Mouse (Mus musculus) heart, postnatal 25 days (tissue): Measurements from ENCODE around the gene Ppp1r1b. TPM values are rescaled to one million over a fixed set of nuclear protein-coding genes. Genes with fewer than 3 reads are reported as not detected.

Experiments used
- DNase-seq: peaks from one replicate; pipeline ENCODE4 v3.0.0; 2022; ENCODE audit warnings: low spot score
- intact Hi-C: fragments of 180-260 bp; cut with DNase I; formaldehyde crosslinking; loops from one replicate; pipeline ENCODE4 v1.15.1; 2025
- total RNA-seq, 2 experiments: library from RNA; stranded (reverse); gene quantifications; 2 replicates each; pipeline ENCODE4 v1.2.3; 2021

Gene Ppp1r1b
- total RNA-seq: 1 to 10 TPM; 5.3 to 5.8 TPM

DNA sequence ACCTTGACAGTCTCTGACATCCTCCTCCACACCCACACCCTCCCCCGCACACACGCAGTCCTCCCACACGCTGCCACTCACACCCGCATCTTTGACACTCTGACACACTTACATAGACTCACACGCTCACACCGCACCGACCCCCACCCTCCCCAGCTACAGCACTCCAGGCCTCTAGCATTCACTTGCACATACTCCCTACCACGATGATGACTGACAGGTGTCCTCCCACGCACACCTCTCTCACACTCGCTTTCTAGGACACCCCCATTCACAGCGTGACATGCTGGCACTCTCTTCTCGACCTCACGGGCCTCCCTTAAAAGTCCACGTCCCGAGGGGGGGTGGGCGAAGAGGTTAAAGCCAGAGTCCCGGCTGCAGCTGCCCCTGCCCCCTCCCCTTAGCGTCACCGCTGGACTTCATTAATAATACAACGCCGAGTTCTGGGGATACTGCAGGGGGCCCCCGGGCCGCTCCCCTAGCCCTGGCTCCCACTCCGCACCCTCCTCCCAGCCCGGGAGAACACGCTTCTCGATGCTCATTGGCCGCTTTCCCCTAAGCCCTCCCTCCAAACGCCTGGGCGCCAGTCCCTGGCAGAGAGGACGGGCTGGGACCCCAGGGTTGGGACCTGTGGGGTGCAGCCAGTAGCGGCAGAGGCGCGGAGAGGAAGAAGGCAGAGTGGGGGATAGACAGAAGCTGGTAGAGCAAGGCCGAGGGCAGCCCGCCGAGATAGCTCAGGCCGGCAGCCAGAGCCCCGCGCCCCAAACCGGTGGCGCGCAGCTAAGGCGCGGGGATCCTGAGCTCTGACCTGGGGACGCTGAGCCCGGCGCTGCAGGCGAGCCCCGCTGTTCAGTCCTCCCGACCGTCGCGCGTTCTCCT is at the start of gene Ppp1r1b:
Gene Ppp1r1b (plus strand): TSS at position 322 of the 879 bp plus-strand sequence.
- DNase-seq: no peak
- intact Hi-C loops: no loop called here

DNA sequence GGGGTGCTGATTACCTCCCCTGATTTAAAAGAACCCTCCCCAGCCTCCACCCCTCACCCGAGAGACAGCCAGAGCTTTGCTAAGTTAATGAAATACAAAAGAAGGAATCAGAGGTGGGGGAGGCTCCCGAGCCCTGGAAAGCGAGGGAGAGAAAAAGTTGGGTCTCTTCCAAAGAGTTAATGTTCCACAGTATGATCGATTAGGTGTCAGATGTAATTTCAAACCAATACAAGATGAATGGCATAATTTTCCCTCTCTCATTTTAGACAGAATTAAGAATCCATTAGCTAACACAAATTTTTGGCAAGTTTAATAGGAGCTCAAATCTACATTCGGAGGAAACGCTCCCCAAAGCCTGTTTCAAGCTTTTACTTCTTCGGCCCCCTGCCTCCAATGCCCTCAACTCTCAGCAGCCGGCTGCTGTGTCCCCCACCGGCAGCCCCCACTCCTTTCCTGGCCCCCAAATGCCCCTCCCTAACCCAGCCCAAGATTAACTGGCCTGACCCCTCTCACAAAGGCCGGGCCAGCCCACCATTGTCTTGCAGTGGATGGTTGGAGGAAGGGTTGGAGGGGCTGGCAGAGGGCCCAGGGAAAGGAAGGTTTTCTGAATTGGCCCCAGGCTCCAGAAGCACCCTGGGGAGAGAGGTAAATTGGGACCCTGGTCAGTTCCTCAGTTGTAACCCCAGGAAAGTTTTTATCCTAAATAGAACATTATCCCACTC is 49.6 kb upstream of the Ppp1r1b start:
- DNase-seq: peak; percentile 38
- intact Hi-C loops: no loop called here

DNA sequence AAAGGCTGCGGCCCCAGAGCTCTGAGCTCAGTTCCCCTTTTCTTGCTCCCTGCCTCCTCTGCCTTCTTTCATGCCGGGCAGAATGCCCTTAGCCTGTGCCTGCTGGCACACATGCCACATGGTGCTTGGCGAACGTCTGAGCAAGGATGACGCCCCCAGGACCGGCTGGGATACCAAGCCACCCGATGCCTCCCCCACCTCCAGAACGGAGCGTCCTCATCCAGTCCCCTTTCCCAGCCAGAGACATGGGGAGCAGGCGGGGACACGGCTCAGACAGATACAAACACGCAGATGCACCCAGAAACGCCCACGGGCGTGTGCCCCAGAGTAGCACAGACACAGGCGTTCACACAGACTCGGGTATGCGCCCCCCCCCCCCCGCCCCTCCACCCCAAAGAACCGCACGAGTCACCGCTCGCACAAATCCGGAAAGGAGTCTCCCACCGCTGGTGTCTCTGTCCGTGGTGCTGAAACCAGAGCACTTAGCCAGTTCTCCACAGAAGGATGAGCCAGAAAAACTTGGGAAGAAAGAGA is 34.3 kb upstream of the Ppp1r1b start:
- intact Hi-C loops: no loop called here
- DNase-seq: no peak

DNA sequence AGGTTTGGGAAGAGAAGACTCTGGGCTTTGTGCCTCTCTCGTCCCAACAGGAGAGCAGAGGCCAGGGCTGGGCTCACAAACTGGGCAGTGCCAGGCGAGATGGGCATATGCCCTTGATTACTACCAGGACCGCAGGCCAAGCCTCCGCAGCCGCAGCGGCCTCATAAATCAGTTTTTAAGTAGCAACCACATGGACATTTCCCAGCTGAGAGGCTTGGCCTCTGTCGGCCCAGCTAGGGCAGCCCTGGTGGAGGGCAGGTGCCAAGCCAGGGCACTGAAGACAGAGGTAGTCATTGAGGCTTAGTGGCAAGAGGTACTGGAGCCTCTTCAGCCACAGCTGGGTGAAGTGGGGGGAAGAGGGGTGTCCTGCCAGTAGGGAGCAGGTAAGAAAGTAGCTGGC is 30.7 kb upstream of the Ppp1r1b start:
- intact Hi-C loops: no loop called here
- DNase-seq: no peak

DNA sequence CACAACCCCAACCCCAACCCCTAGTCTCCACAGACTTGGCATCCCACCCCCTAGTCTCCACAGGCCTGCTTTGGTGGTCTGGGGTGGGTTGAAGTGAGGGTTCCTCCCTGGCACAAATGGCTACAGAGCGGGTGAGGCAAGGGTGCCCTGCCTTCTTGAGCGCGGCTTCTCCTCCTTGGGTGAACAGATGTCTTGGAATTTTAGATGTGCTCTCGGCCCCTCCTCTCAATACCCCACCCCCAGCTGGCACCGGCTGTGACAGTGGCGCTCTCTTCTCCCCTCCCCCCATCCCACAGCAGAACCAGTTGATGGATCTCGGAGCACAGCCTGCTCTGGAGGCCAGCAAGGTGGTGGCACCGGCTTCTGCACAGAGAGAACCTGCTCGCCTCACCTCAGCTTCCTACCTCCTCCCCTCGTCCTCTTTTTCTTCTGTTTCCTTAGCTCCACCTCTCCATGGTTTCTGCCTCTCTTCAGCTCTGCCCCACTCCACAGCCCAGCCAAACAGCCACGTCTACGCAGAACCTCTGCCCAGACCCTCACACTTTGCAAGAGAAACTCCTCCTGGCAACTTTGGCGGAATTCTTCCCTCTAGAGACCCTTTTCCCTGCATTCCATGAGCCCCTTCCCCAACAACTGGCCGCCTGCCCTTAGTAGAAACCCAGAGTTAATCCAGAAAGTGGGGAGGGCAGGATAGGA is 29.6 kb upstream of the Ppp1r1b start:
- DNase-seq: no peak
- intact Hi-C loops: no loop called here

DNA sequence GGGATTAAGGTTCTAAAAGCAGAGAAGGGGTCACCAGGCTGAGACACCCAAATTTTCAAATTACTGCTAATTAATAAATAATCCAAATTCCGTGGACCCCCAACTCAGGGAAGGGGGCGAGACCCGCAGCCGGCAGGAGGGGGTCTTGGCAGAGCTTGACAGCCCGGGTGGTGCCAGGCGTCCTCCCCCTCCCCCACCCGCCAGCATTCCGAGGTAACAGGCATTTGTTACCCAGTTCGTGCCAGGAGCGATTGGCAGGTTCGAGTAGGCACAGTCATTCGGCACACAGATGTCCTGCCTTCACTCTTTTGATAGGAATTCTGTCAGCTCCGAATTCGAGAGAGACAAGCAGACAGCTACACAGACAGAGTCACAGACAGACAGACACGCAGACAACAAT is 29.1 kb upstream of the Ppp1r1b start:
- intact Hi-C loops: no loop called here

DNA sequence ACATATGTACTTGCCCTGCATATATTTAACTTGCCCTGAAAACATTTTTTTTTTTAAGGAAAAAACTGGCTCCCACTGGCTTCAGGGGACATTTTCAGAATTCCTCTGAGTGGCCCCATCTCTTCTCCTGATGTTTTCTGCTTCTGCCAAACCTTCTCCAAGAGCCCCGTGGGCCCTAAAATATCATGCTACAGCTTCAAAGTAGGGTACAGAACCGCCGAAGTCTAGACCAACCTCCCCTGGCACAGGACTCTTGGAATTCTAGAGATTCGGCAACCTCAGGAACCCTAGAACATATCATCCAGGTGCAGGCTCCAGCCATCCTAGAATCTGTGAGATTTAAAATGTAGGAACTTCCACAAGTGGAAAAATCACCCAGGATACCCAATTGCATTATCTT is 28.7 kb upstream of the Ppp1r1b start:
- intact Hi-C loops: no loop called here
- DNase-seq: no peak

More for the DNA sequence above, 29.1 kb upstream of the Ppp1r1b start:
- no peak for DNase-seq

DNA sequence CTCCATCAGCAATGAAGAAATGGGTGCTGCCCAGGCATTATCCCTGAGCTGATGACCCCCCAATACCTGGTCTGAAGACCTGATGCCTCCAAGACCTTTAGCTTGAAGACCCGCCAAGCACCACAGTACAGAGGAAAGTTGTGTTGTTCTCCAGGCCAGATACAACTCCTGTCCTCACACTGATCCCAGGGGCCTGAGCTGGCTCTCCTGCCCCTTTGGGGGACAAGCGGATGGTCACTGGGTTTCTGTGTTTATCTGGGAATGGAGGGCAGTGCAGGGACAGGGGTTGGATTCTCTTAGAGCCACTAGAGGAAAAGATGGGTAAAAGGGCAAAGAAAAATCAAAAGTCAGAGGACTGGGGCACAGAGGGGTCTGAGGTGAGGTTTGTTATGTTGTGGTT is 28.3 kb upstream of the Ppp1r1b start:
- intact Hi-C loops: no loop called here
- DNase-seq: no peak

DNA sequence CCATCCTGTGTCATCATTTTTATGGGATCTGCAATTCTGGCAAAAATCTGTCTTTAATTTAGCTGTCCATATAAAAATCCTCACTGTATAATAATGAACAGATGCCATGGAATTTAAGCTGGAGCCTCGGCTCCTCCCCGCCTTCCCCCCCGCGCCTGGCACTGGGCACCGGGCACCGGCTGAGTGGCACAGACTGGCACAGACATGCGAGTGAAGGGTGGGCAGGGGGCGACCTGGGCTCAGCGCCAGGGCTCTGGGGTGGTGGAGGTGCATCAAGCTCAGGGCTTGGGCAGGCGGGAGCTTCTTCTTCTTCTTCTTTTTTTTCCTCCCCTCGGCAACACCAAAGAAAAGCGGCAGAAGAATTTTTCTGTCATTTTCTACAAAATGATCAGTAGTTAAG is 27.8 kb upstream of the Ppp1r1b start:
- DNase-seq: no peak
- intact Hi-C loops: no loop called here

DNA sequence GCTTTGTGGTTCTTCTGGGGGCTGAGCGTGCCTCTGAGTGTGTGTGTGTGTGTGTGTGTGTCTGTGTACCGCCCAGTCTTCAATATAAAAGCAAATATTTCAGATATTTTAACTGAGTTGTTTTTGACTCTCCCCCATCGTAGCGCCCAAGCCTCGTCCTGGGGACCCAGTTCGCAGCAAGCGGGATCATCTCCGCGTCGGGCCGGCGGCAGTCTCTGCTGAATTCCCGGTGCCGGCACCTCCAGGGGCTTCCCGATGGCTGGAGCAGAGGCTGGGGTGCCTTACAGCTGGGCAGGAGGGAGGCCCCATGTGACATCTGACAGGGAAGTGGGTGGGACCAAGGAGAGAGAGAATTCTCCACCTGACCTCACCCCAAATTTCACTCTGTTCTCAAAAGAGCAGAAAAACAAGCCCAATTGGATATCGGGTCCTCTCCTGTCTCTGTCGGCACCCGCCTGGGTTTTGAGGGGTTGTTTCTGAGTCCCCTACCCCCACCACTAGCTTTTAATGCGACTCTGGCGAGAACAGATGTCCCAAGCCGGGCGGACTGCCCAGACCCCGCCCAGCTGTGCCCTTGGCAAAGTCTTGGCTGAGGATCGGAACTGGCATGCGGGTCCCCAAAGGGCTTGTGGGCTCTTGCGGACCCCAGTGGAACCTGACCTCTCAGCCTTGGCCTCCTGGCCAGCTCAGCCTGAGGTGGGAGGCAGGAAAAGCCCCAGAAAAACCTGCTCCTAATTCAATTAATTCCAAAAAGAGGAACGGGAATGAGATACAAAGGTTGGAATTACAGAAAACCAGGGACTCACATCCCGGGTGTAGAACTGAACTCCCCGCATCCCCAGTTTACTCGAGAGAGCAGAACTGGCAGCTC is 27.2 kb upstream of the Ppp1r1b start:
- intact Hi-C loops: no loop called here
- DNase-seq: no peak

DNA sequence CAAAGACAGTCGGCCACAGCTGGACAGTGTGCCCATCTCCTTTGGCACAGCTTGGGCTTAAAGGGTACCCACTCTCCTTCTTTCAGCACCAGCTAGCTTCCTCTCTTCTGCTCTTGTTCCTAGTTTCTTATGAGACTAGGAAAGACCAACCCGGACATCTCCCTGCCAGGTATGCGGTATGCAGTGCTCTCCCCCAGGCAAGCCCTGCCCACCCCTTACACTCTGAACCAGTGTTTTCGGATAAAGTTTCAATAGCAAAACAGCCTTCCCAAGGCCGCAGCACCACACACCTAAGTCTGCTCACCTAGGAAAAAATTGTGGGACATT is 26.6 kb upstream of the Ppp1r1b start:
- intact Hi-C loops: no loop called here
- no peak for DNase-seq

DNA sequence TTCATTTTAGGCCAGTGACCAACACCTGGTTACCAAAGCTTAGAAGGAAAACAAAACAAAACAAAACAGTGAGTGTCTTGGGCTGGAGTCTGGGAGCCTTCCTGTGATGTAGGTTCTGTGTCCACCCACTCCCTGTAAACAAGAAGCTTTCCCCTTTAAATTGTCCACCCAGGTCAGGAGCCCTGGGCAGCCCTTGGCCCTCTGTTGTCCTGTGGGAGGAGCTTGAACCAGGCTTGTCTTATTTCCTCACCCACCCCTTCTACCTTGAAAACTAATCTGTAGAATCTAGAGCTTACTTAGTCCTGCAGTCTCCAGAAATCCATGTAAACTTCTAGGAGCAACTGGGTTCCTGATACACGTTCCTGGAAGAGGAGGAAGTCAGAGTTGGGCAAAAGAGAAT is 26.0 kb upstream of the Ppp1r1b start:
- no peak for DNase-seq
- intact Hi-C loops: no loop called here

DNA sequence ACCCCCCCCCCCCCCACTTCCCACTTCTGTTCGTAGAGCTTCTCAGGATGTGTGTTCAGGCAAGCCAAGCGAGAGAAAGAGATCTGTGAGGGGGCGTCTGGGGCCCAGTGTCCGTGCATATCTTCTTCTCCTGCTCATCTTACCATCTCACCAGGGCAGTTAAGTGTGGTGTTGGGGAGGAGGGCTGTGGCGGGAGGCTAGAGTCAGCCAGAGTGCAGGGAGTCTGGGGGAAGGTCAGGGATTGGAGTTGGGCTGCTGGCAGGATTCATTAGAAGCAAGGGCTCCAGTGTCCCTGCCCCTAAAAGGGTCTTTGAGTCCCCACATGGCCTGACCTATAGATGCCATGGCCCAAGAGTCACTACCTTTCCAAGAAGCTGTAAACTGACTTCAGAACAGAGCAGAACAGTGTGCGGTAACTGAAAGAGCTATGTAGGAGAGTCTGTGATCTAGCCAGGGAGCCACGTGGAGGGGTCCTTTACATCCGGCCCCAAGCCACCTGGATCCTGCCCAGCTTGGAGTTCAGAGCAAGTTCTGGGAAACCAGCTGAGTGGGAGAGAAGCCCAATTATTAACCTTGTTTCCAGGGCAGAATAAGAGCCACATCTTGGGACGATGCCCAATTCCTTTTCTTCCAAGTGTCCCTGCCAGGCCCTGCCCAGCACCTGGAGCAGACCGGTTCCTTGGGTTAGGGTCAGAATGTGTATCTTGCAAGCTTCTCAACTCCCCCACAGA is 24.9 kb upstream of the Ppp1r1b start:
- no peak for DNase-seq
- intact Hi-C loops: no loop called here

DNA sequence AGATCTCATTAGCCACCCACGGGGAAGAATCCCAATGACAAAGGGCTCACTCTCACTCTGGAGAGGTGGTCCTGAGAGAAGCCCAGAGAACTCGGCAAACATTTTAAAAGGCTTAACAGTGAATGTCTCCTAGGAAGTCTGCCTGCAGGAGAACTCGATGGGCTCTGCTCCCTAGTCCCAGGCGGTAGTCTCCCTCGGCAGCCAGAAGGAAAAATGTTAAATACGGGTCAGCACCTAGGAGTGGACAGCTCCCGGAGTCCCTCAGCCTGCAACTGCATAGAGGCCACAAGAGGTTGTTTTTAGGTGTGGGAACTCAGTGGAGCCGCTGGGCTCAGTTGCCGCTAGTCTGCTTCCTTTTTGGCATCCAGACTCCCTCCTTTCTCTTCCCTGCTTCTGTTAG is 24.3 kb upstream of the Ppp1r1b start:
- intact Hi-C loops: no loop called here
- no peak for DNase-seq

DNA sequence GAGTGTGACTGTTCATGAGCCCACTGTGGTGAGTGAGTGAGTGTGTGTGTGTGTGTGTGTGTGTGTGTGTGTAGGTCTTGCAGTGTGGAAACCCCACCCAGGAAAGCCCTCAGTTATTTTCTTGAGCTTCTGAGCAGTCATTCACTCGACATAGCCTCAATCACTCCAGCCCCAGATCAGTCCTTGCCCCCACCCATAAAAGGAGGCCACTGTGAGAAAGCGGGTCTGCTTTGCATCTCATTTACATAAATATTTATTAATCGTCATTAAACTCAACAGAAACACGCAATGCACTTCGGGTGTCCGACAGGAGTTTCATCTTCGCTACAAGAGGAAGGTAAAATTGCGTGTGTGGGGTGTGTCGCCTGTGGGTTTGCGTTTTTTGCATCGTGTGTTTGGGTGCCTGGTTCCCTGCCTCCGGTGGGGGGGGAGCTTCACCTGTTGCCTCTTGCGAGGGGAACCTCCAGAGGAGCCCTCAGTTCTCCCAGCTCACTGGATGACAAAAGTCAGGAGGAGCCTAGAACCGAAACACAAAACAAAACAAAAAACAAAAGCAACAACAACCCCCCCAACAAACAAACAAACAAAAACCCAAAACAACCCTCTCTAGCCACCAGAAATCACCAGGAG is 22.9 kb upstream of the Ppp1r1b start:
- intact Hi-C loops: no loop called here
- no peak for DNase-seq

DNA sequence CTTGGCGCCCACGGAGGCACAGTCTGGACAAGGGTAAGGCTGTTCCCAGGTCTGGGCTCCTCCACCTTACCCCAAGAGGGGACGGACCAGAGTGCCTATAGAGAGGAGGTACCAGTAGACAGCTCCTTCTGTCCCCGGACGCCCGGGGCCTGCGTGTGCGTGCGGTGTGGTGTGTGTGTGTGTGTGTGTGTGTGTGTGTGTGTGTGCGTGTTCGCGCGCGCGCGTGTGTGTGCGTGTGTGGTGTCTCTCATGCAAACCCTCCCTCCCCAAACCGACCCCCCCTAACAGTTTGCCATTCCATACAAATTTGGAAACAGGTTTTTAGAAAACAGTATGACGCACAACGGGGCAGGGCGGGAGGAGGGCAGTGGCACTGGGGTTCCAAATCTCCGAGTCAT is 22.4 kb upstream of the Ppp1r1b start:
- intact Hi-C loops: no loop called here
- DNase-seq: no peak

DNA sequence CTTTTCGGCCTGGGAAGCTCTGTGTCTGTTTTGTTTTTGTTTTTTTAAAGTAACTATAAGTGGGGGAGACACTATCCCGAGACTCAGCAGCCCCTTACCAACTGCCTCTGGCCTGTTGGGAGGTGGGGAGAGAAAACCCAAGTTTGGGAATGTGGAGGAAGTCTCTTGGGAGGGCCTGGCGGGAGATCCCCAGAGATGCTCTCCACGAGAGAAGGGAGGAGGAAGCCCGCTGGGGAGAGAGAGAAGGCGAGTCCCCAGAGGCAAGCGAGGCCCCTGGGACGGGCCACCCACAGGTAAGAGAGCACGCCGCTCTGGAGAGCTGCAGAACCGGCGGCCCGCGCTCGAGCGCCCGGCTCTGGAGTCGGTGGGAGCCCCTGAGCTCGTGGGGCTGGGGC is 21.5 kb upstream of the Ppp1r1b start:
- intact Hi-C loops: no loop called here
- no peak for DNase-seq

DNA sequence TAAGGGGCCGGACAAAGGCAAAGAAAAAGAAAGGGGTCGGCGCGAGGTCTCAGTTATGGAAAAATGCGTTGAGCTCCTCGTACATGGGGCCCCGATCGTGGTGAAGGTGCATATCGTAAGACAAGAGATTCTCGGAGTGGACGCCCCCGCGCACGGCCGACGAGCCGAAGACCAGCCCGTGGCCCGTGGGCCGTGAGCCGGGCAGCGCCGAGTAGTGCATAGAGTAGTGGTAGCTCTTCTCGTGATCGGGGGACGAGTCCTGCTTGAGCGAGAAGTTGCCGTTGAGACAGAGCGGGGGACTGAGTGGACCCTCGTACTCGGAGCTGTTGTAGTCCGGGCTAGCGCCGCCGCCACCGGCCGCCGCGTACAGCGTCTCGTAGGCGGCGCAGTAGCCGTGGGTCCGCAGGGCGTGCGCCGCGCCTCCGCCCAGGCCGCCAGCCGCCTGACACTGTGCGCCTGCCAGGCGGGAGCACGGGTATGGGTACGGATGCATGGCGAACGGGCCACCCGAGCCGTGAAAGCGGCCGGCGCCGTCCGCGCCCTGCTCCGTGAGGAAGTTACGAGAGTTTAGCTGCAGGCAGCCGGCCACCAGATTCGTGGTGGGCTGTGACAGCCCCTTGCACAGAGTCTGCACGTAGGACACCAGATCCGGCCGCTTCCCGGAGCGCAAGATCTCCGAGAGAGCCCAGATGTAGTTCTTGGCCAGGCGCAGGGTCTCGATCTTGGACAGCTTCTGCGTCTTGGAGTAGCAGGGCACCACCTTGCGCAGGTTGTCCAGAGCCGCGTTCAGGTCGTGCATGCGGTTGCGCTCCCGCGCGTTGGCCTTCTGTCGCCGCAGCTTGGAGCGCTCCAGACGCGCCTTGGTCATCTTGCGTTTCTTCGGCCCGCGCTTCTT is 20.8 kb upstream of the Ppp1r1b start:
- intact Hi-C loops: no loop called here
- no peak for DNase-seq
